Comparison of ENCODE assay signal across 15 mouse cellular contexts in the genomic region with DNA sequence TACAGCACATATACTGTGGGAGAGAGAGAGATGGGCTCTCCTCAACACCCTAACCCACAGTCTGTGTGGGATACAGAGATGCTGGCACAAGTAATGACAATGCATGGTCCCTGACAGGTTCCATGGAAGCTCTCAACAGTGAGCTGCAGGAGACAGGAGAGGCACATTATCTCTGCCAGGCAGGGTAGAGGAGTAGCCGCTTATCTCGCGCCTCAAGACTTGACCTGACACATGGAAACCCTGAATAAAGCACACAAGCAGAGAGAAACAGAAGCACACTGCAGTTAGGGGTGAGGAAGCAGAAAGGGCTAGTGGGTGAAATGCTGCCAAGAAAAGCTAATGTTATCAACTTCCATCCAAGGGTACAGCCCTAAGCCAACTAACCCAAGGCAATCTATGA. TPM values are rescaled to one million over a fixed set of nuclear protein-coding genes. Genes with fewer than 3 reads are reported as not detected.
A peak's percentile ranks its signal among the peaks of the same experiment; 100 is the strongest.
DNase-seq lines count a peak whose midpoint lies in the region; ATAC-seq lines count a peak whose summit lies in the region.
"Had no signal": no experiment of that assay in that cellular context is flagged by ENCODE, and none has a peak within 500 bp of the region (broad histone marks: within the 10 kb centered on the region; RNA-seq: fewer than 3 reads in every experiment).

No protein-coding gene starts in this region.

- H3K27ac ChIP-seq in embryonic facial prominence, embryonic 12.5 days: no peak overlapping the region
- no peak overlapping the region for H3K27ac ChIP-seq in embryonic facial prominence, embryonic 10.5 days (replicated peaks)
- no peak overlapping the region for H3K27ac ChIP-seq in kidney, embryonic 15.5 days
- no peak overlapping the region for H3K27ac ChIP-seq in kidney, embryonic 14.5 days (ENCODE audit: low read depth, low read length)
- H3K27ac ChIP-seq in liver, embryonic 13.5 days: peak overlapping the region; percentile 99
- H3K27ac ChIP-seq in stomach, embryonic 15.5 days: no peak overlapping the region
- H3K27ac ChIP-seq in midbrain, embryonic 13.5 days: no peak overlapping the region
- no peak overlapping the region for H3K27ac ChIP-seq in hindbrain, embryonic 16.5 days (ENCODE audit: low read depth, low read length)
- H3K27ac ChIP-seq: midbrain, embryonic 15.5 days; neural tube, embryonic 13.5 days had no signal

- DNase-seq in embryonic facial prominence, embryonic 10.5 days (ENCODE audit: low spot score): no peak
- peak; percentile 88 for DNase-seq in liver, embryonic 13.5 days
- DNase-seq: cerebellum, adult 9-10 months; heart, postnatal 4 days; kidney, adult 2 months; right cerebral cortex, adult 18-20 months had no signal

- H3K4me1 ChIP-seq in embryonic facial prominence, embryonic 12.5 days: no peaks in the 10 kb centered on the region
- H3K4me1 ChIP-seq in embryonic facial prominence, embryonic 10.5 days: peaks cover 4% of the 10 kb centered on the region; the same call in 1 of the 2 replicates
- H3K4me1 ChIP-seq in kidney, embryonic 15.5 days: no peaks in the 10 kb centered on the region
- no peaks in the 10 kb centered on the region for H3K4me1 ChIP-seq in kidney, embryonic 14.5 days (ENCODE audit: control insufficient read depth, insufficient read depth, low read length)
- H3K4me1 ChIP-seq in liver, embryonic 13.5 days (replicated peaks): peaks cover 51% of the 10 kb centered on the region
- H3K4me1 ChIP-seq in stomach, embryonic 15.5 days: no peaks in the 10 kb centered on the region
- no peaks in the 10 kb centered on the region for H3K4me1 ChIP-seq in midbrain, embryonic 13.5 days (replicated peaks)
- H3K4me1 ChIP-seq in hindbrain, embryonic 16.5 days (ENCODE audit: control insufficient read depth, insufficient read depth, low read depth, low read length): no peaks in the 10 kb centered on the region
- H3K4me1 ChIP-seq: midbrain, embryonic 15.5 days had no signal

- H3K4me2 ChIP-seq in embryonic facial prominence, embryonic 12.5 days (replicated peaks): no peak overlapping the region
- H3K4me2 ChIP-seq in kidney, embryonic 15.5 days: no peak overlapping the region
- no peak overlapping the region for H3K4me2 ChIP-seq in kidney, embryonic 14.5 days (replicated peaks; ENCODE audit: low read depth, low read length)
- peak overlapping the region; percentile 58 for H3K4me2 ChIP-seq in liver, embryonic 13.5 days
- no peak overlapping the region for H3K4me2 ChIP-seq in stomach, embryonic 15.5 days
- no peak overlapping the region for H3K4me2 ChIP-seq in midbrain, embryonic 13.5 days (replicated peaks)
- H3K4me2 ChIP-seq in hindbrain, embryonic 16.5 days (ENCODE audit: low read length): no peak overlapping the region
- H3K4me2 ChIP-seq: midbrain, embryonic 15.5 days; neural tube, embryonic 13.5 days had no signal

- H3K36me3 ChIP-seq in embryonic facial prominence, embryonic 12.5 days: no peaks in the 10 kb centered on the region
- no peaks in the 10 kb centered on the region for H3K36me3 ChIP-seq in embryonic facial prominence, embryonic 10.5 days (replicated peaks)
- H3K36me3 ChIP-seq in kidney, embryonic 15.5 days: no peaks in the 10 kb centered on the region
- H3K36me3 ChIP-seq in kidney, embryonic 14.5 days (ENCODE audit: control insufficient read depth, insufficient read depth, low read length): no peaks in the 10 kb centered on the region
- H3K36me3 ChIP-seq in liver, embryonic 13.5 days: no peaks in the 10 kb centered on the region
- no peaks in the 10 kb centered on the region for H3K36me3 ChIP-seq in stomach, embryonic 15.5 days
- H3K36me3 ChIP-seq in midbrain, embryonic 13.5 days: no peaks in the 10 kb centered on the region
- H3K36me3 ChIP-seq in hindbrain, embryonic 16.5 days (ENCODE audit: control insufficient read depth, insufficient read depth, low read length): no peaks in the 10 kb centered on the region
- H3K36me3 ChIP-seq: midbrain, embryonic 15.5 days had no signal

- no peaks in the 10 kb centered on the region for H3K9me3 ChIP-seq in embryonic facial prominence, embryonic 12.5 days
- no peaks in the 10 kb centered on the region for H3K9me3 ChIP-seq in embryonic facial prominence, embryonic 10.5 days
- H3K9me3 ChIP-seq in kidney, embryonic 15.5 days (replicated peaks): no peaks in the 10 kb centered on the region
- H3K9me3 ChIP-seq in kidney, embryonic 14.5 days (ENCODE audit: control insufficient read depth, low read length): no peaks in the 10 kb centered on the region
- no peaks in the 10 kb centered on the region for H3K9me3 ChIP-seq in liver, embryonic 13.5 days (replicated peaks)
- H3K9me3 ChIP-seq in stomach, embryonic 15.5 days: no peaks in the 10 kb centered on the region
- no peaks in the 10 kb centered on the region for H3K9me3 ChIP-seq in midbrain, embryonic 13.5 days
- H3K9me3 ChIP-seq in hindbrain, embryonic 16.5 days (ENCODE audit: control insufficient read depth, low read length): no peaks in the 10 kb centered on the region
- H3K9me3 ChIP-seq: midbrain, embryonic 15.5 days; neural tube, embryonic 13.5 days had no signal

- no peak overlapping the region for H3K4me3 ChIP-seq in embryonic facial prominence, embryonic 12.5 days
- no peak overlapping the region for H3K4me3 ChIP-seq in embryonic facial prominence, embryonic 10.5 days
- H3K4me3 ChIP-seq in kidney, embryonic 15.5 days (replicated peaks): no peak overlapping the region
- no peak overlapping the region for H3K4me3 ChIP-seq in kidney, embryonic 14.5 days (ENCODE audit: low read length)
- H3K4me3 ChIP-seq in liver, embryonic 13.5 days (replicated peaks): no peak overlapping the region
- H3K4me3 ChIP-seq in stomach, embryonic 15.5 days (replicated peaks): no peak overlapping the region
- no peak overlapping the region for H3K4me3 ChIP-seq in midbrain, embryonic 13.5 days (replicated peaks)
- no peak overlapping the region for H3K4me3 ChIP-seq in hindbrain, embryonic 16.5 days (ENCODE audit: low read length)
- H3K4me3 ChIP-seq: midbrain, embryonic 15.5 days; neural tube, embryonic 13.5 days had no signal

- no peak overlapping the region for H3K9ac ChIP-seq in embryonic facial prominence, embryonic 12.5 days
- H3K9ac ChIP-seq in kidney, embryonic 15.5 days: no peak overlapping the region
- H3K9ac ChIP-seq in kidney, embryonic 14.5 days (ENCODE audit: low read depth, low read length): no peak overlapping the region
- peak overlapping the region; percentile 57 for H3K9ac ChIP-seq in liver, embryonic 13.5 days
- no peak overlapping the region for H3K9ac ChIP-seq in stomach, embryonic 15.5 days
- no peak overlapping the region for H3K9ac ChIP-seq in midbrain, embryonic 13.5 days (replicated peaks)
- no peak overlapping the region for H3K9ac ChIP-seq in hindbrain, embryonic 16.5 days (ENCODE audit: low read depth, low read length)
- H3K9ac ChIP-seq: midbrain, embryonic 15.5 days; neural tube, embryonic 13.5 days had no signal

- WGBS in embryonic facial prominence, embryonic 12.5 days: 81% methylated on average over 3 of the region's 3 CpGs
- 96% methylated on average over 3 of the region's 3 CpGs for WGBS in embryonic facial prominence, embryonic 10.5 days
- WGBS in kidney, embryonic 15.5 days: 82% methylated on average over 3 of the region's 3 CpGs
- WGBS in kidney, embryonic 14.5 days: 71% methylated on average over 3 of the region's 3 CpGs
- 13% methylated on average over 3 of the region's 3 CpGs for WGBS in liver, embryonic 13.5 days (ENCODE audit: insufficient replicate concordance)
- WGBS in stomach, embryonic 15.5 days: 81% methylated on average over 3 of the region's 3 CpGs
- WGBS in midbrain, embryonic 13.5 days: 92% methylated on average over 3 of the region's 3 CpGs
- 91% methylated on average over 3 of the region's 3 CpGs for WGBS in hindbrain, embryonic 16.5 days

- 0 out of 2 replicates have a peak, but pooled peaks have one; percentile 10 for ATAC-seq in embryonic facial prominence, embryonic 12.5 days (ENCODE audit: insufficient number of reproducible peaks, insufficient read depth, low FRiP score, low TSS enrichment)
- ATAC-seq in kidney, embryonic 15.5 days (replicated peaks; ENCODE audit: low FRiP score): peak; percentile 88
- ATAC-seq in kidney, embryonic 14.5 days (ENCODE audit: low FRiP score, low TSS enrichment): no peak
- peak; percentile 99 for ATAC-seq in liver, embryonic 13.5 days (ENCODE audit: low read depth)
- peak; percentile 96 for ATAC-seq in stomach, embryonic 15.5 days (ENCODE audit: insufficient read depth, low FRiP score, low read depth)
- ATAC-seq in midbrain, embryonic 13.5 days: no peak
- no peak for ATAC-seq in hindbrain, embryonic 16.5 days
- ATAC-seq: lung, postnatal 0 days; midbrain, embryonic 15.5 days had no signal

- H3K27me3 ChIP-seq in embryonic facial prominence, embryonic 12.5 days: no peaks in the 10 kb centered on the region
- no peaks in the 10 kb centered on the region for H3K27me3 ChIP-seq in embryonic facial prominence, embryonic 10.5 days (replicated peaks; ENCODE audit: low read depth, poor library complexity, severe bottlenecking)
- no peaks in the 10 kb centered on the region for H3K27me3 ChIP-seq in kidney, embryonic 15.5 days
- H3K27me3 ChIP-seq in kidney, embryonic 14.5 days (ENCODE audit: control insufficient read depth, insufficient read depth, low read length): no peaks in the 10 kb centered on the region
- no peaks in the 10 kb centered on the region for H3K27me3 ChIP-seq in liver, embryonic 13.5 days
- H3K27me3 ChIP-seq in stomach, embryonic 15.5 days (replicated peaks): no peaks in the 10 kb centered on the region
- H3K27me3 ChIP-seq in midbrain, embryonic 13.5 days: no peaks in the 10 kb centered on the region
- H3K27me3 ChIP-seq in hindbrain, embryonic 16.5 days (replicated peaks; ENCODE audit: control insufficient read depth, insufficient read depth, low read length): no peaks in the 10 kb centered on the region
- H3K27me3 ChIP-seq: midbrain, embryonic 15.5 days; neural tube, embryonic 13.5 days had no signal

RNA-seq across cellular contexts. Expression of a gene that starts 10.2 kb away (rescaled TPM):
- 0.11 and 0.12 TPM in 2 replicates for polyA plus RNA-seq in embryonic facial prominence, embryonic 12.5 days (2016; fragmentation: Nextera tagmentation; extraction: Ambion mirVana)
- 0.15 TPM in 2 replicates for polyA plus RNA-seq in embryonic facial prominence, embryonic 10.5 days (2016; fragmentation: Nextera tagmentation; extraction: Ambion mirVana)
- 0.10 TPM in 2 replicates for polyA plus RNA-seq in kidney, embryonic 15.5 days (2015; fragmentation: Nextera tagmentation; extraction: Ambion mirVana)
- 0.06 and 0.08 TPM in 2 replicates for polyA plus RNA-seq in kidney, embryonic 14.5 days (2014; fragmentation: Nextera tagmentation; extraction: Ambion mirVana)
- 0.29 and 0.38 TPM in 2 replicates for polyA plus RNA-seq in liver, embryonic 13.5 days (2015; fragmentation: Nextera tagmentation; extraction: Ambion mirVana)
- polyA plus RNA-seq in stomach, embryonic 15.5 days (2015; fragmentation: Nextera tagmentation; extraction: Ambion mirVana): 0.06 TPM in 2 replicates
- 0.36 and 0.44 TPM in 2 replicates for polyA plus RNA-seq in midbrain, embryonic 13.5 days (2015; fragmentation: Nextera tagmentation; extraction: Ambion mirVana)
- 0.83 and 0.85 TPM in 2 replicates for polyA plus RNA-seq in hindbrain, embryonic 16.5 days (2015; fragmentation: Nextera tagmentation; extraction: Ambion mirVana)

Comparison
In these comparisons a context has a peak if more than half of its experiments do, and no peak if none do; other contexts are left out.
1. ATAC-seq: peak in embryonic facial prominence, embryonic 12.5 days (single experiment), kidney, embryonic 15.5 days (single experiment), liver, embryonic 13.5 days (single experiment) and stomach, embryonic 15.5 days (single experiment); none in kidney, embryonic 14.5 days (single experiment), midbrain, embryonic 13.5 days (single experiment) and hindbrain, embryonic 16.5 days (single experiment).